Mouse (Mus musculus): ENCODE measurements around the gene Cd68.

GRCm38 (mm10) chr11:69629802-69630201, 36.2 kb downstream of the Cd68 start:
- TF ChIP-seq POLR2A (IDR thresholded peaks at IDR 0.05; ENCODE audit: borderline replicate concordance, insufficient read depth, low read length) (no peak), CTCF (IDR thresholded peaks at IDR 0.05; ENCODE audit: borderline replicate concordance, insufficient read depth, low read depth, low read length) (no peak)

All from cerebellum, adult 2 months (tissue).